Mouse (Mus musculus): ENCODE data around the gene Plxna2. TPM values are rescaled to one million over a fixed set of nuclear protein-coding genes. Genes with fewer than 3 reads are reported as not detected.

Gene Plxna2
- total and polyA plus RNA-seq, 2 experiments from 2014 or later, result 9.9 to 43.6 TPM

DNA sequence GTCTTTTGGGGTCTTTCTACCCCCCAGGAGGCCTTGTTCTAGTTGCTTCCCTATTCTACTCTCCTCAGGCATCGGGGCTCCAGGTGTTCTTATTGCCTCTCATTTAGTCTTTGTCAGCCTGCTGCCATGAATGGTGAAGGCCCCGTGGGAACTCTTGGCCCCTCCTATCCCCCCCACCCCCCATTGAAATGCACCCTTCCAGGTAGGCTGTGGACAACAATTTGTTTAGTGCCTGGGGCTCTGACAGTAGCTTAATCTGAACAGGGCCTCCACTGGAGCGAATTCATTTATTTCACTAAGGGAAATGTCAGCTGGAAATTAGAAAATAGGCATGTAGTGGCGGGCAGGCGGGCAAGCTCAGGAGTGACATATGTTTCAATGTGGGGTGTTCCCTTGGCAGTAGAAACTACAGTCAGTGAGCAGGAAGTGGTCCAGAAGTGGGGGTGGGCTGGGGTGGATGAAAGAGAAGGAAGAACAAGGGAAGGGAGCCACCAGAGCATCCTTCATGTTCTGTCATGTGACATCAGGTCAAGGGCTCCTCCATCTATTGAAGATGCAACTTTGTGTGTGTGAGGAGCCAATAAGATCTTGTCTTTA lies 162.9 kb downstream of the Plxna2 start:
- H3K36me3 ChIP-seq (ENCODE audit: insufficient read depth, low read length), result peaks cover 10% of the 10 kb centered on the region
- DNase-seq (ENCODE audit: low spot score) (no peak), ATAC-seq (ENCODE audit: low FRiP score) (no peak)
- H3K4me3 ChIP-seq (ENCODE audit: low read depth, low read length), result no peak overlapping the region
- 62% methylated on average over 5 of the region's 5 CpGs for WGBS
- H3K4me1 ChIP-seq (ENCODE audit: insufficient read depth, low read length), result no peaks in the 10 kb centered on the region
- no peak overlapping the region for H3K4me2 ChIP-seq (ENCODE audit: low read depth, low read length, poor library complexity, severe bottlenecking)
- no peaks in the 10 kb centered on the region for H3K27me3 ChIP-seq (ENCODE audit: insufficient read depth, low read length)
- no peak overlapping the region for H3K27ac ChIP-seq (ENCODE audit: low read depth, low read length)
- H3K9ac ChIP-seq (replicated peaks; ENCODE audit: low read length, poor library complexity, severe bottlenecking), result no peak overlapping the region
- no peak for TF ChIP-seq CTCF (IDR thresholded peaks at IDR 0.05)
- H3K9me3 ChIP-seq (ENCODE audit: low read length), result no peaks in the 10 kb centered on the region

DNA sequence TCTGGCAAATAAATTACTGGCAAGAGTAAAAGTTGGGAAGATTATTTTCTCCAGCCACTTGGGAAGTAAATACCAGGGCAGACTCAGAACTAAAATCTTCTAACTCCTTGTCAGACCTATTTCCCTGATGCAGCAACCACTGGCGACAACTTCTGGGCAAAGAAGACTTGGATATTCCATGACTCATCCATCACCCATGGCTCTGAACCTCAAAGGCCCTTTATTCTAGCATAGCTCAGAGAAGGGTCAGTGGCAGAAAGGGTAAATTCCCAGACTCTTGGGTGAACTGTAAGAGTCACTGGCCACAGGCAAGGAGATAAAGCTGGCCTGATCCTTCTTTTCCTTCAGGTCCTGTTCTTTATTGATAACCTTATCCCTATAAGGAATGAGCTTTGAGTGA lies 163.5 kb downstream of the Plxna2 start:
- DNase-seq (ENCODE audit: low spot score) (no peak), ATAC-seq (ENCODE audit: low FRiP score) (no peak)
- no peaks in the 10 kb centered on the region for H3K4me1 ChIP-seq (ENCODE audit: insufficient read depth, low read length)
- H3K36me3 ChIP-seq (ENCODE audit: insufficient read depth, low read length), result peaks cover 14% of the 10 kb centered on the region
- no peak overlapping the region for H3K9ac ChIP-seq (replicated peaks; ENCODE audit: low read length, poor library complexity, severe bottlenecking)
- no peaks in the 10 kb centered on the region for H3K9me3 ChIP-seq (ENCODE audit: low read length)
- H3K27ac ChIP-seq (ENCODE audit: low read depth, low read length), result no peak overlapping the region
- TF ChIP-seq CTCF (IDR thresholded peaks at IDR 0.05), result no peak
- no peaks in the 10 kb centered on the region for H3K27me3 ChIP-seq (ENCODE audit: insufficient read depth, low read length)
- no peak overlapping the region for H3K4me3 ChIP-seq (ENCODE audit: low read depth, low read length)
- 94% methylated on average over 1 of the region's 1 CpGs for WGBS
- no peak overlapping the region for H3K4me2 ChIP-seq (ENCODE audit: low read depth, low read length, poor library complexity, severe bottlenecking)

DNA sequence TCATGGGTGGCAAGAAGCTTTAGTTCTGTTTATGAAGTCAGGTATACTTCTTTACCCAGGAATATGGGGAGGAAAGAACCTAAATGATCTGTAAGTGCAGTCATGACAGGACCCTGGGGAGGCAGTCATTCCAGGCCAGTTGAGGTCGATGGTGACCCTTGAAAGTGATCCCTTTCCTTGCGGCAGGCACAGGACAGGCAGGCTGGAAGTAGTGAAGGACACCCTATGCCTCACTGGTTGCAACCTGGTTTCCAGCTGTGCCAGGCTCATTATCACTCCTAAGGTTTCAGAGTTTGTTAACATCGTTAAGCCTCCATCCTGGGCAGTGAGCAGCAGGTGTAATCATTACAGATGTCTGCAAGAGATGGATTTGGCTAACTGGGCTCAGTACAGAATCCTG lies 164.3 kb downstream of the Plxna2 start:
- H3K36me3 ChIP-seq (ENCODE audit: insufficient read depth, low read length), result peaks cover 14% of the 10 kb centered on the region

DNA sequence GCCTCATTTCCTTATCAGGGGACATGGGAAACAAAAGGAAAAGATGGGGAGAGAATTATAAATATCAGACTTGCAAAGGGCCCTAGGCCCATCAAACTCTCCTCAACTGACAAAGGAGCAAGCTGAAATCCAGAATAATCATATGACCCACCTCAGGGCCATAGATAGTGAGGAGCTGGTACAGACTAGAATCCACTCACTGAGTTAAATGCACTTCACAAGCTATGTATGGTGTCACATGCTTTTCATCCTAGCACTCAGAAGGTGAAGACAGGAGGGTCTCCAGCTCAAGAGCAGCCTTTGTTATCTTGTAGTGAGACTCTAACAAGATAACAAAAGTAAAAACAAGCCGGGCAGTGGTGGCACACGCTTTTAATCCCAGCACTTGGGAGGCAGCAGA lies 169.6 kb downstream of the Plxna2 start:
- DNase-seq (ENCODE audit: low spot score) (no peak), ATAC-seq (ENCODE audit: low FRiP score) (no peak)
- Histone ChIP-seq H3K4me1 (ENCODE audit: insufficient read depth, low read length) (no peaks in the 10 kb centered on the region), H3K36me3 (ENCODE audit: insufficient read depth, low read length) (peaks cover 24% of the 10 kb centered on the region), H3K4me2 (ENCODE audit: low read depth, low read length, poor library complexity, severe bottlenecking) (no peak overlapping the region), H3K27ac (ENCODE audit: low read depth, low read length) (no peak overlapping the region), H3K4me3 (ENCODE audit: low read depth, low read length) (no peak overlapping the region), H3K9ac (replicated peaks; ENCODE audit: low read length, poor library complexity, severe bottlenecking) (no peak overlapping the region), H3K27me3 (ENCODE audit: insufficient read depth, low read length) (no peaks in the 10 kb centered on the region), H3K9me3 (ENCODE audit: low read length) (no peaks in the 10 kb centered on the region)
- WGBS, result 80% methylated on average over 2 of the region's 2 CpGs
- TF ChIP-seq CTCF (IDR thresholded peaks at IDR 0.05), result no peak

More for the DNA sequence above, 164.3 kb downstream of the Plxna2 start:
- Histone ChIP-seq H3K4me3 (ENCODE audit: low read depth, low read length) (no peak overlapping the region), H3K4me2 (ENCODE audit: low read depth, low read length, poor library complexity, severe bottlenecking) (no peak overlapping the region), H3K4me1 (ENCODE audit: insufficient read depth, low read length) (no peaks in the 10 kb centered on the region), H3K27me3 (ENCODE audit: insufficient read depth, low read length) (no peaks in the 10 kb centered on the region), H3K9ac (replicated peaks; ENCODE audit: low read length, poor library complexity, severe bottlenecking) (no peak overlapping the region), H3K9me3 (ENCODE audit: low read length) (no peaks in the 10 kb centered on the region), H3K27ac (ENCODE audit: low read depth, low read length) (no peak overlapping the region)
- DNase-seq (ENCODE audit: low spot score), result no peak
- no peak for ATAC-seq (ENCODE audit: low FRiP score)
- 64% methylated on average over 3 of the region's 3 CpGs for WGBS
- TF ChIP-seq CTCF (IDR thresholded peaks at IDR 0.05), result no peak

DNA sequence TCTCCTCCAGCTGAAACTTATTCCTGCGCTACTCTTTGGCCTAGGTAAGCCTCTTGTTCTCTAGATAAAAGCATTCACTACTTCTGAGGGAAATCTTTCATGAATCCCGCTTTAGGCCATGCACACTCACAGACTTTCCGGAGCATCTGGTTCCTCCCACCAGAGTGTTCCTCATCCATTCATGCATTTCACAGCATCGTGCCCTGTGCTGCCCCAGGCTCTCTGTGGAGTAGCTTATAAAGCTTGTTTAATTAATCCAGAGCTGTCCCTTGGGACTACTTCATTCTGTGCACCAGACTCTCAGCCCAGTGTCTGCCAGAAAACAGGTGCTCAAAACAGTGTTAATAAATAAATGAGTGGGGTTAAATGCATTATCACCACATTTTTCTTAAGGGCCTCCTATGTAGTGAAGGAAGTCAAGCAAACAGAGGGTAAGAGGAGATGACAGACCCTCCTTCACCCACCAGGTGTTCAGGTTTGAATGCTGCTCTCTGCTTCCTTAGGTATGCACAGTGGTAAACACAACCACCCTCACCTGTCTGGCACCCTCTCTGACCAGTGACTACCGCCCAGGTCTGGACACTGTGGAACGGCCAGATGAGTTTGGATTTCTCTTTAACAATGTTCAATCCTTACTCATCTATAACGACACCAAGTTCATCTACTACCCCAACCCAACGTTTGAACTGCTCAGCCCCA lies 175.4 kb downstream of the Plxna2 start:
- H3K4me2 ChIP-seq (ENCODE audit: low read depth, low read length, poor library complexity, severe bottlenecking), result no peak overlapping the region
- no peak overlapping the region for H3K9ac ChIP-seq (replicated peaks; ENCODE audit: low read length, poor library complexity, severe bottlenecking)
- ATAC-seq (ENCODE audit: low FRiP score), result peak; percentile 54
- no peaks in the 10 kb centered on the region for H3K9me3 ChIP-seq (ENCODE audit: low read length)
- no peak overlapping the region for H3K4me3 ChIP-seq (ENCODE audit: low read depth, low read length)
- H3K4me1 ChIP-seq (ENCODE audit: insufficient read depth, low read length), result no peaks in the 10 kb centered on the region
- no peak for TF ChIP-seq CTCF (IDR thresholded peaks at IDR 0.05)
- no peaks in the 10 kb centered on the region for H3K27me3 ChIP-seq (ENCODE audit: insufficient read depth, low read length)
- peaks cover 61% of the 10 kb centered on the region for H3K36me3 ChIP-seq (ENCODE audit: insufficient read depth, low read length)
- peak; percentile 60 for DNase-seq (ENCODE audit: low spot score)
- no peak overlapping the region for H3K27ac ChIP-seq (ENCODE audit: low read depth, low read length)
- WGBS, result 57% methylated on average over 8 of the region's 8 CpGs

DNA sequence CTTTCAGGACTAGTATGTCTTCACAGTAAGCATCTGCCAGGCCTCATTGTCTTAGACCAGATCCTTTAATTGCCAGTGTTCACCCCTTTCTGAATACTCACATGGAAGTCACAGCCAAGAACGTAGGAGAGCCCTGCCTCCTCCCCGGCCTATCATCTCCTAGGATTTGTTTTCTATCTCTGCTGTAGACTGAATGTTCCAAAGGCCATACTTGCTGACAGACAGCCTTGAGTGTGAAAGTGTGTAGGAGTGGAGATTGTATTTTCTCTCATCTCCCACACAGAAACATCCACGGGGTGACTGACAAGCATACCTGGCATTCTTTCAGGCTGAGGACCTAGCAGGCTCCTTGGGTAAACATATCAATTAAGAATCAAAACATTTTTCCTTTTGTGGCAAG lies 177.3 kb downstream of the Plxna2 start:
- DNase-seq (ENCODE audit: low spot score), result no peak
- Histone ChIP-seq H3K27ac (ENCODE audit: low read depth, low read length) (no peak overlapping the region), H3K9ac (replicated peaks; ENCODE audit: low read length, poor library complexity, severe bottlenecking) (no peak overlapping the region), H3K27me3 (ENCODE audit: insufficient read depth, low read length) (no peaks in the 10 kb centered on the region), H3K4me3 (ENCODE audit: low read depth, low read length) (no peak overlapping the region), H3K9me3 (ENCODE audit: low read length) (no peaks in the 10 kb centered on the region), H3K4me1 (ENCODE audit: insufficient read depth, low read length) (no peaks in the 10 kb centered on the region), H3K36me3 (ENCODE audit: insufficient read depth, low read length) (peaks cover 65% of the 10 kb centered on the region), H3K4me2 (ENCODE audit: low read depth, low read length, poor library complexity, severe bottlenecking) (no peak overlapping the region)
- 83% methylated on average over 3 of the region's 3 CpGs for WGBS
- ATAC-seq (ENCODE audit: low FRiP score), result no peak
- no peak for TF ChIP-seq CTCF (IDR thresholded peaks at IDR 0.05)
